Mouse (Mus musculus): ENCODE data around the gene Nudcd3. TPM values are rescaled to one million over a fixed set of nuclear protein-coding genes. Genes with fewer than 3 reads are reported as not detected.

The Nudcd3 gene
- polyA plus RNA-seq, 1 experiment from 2014 or later = 80.2 TPM

DNA sequence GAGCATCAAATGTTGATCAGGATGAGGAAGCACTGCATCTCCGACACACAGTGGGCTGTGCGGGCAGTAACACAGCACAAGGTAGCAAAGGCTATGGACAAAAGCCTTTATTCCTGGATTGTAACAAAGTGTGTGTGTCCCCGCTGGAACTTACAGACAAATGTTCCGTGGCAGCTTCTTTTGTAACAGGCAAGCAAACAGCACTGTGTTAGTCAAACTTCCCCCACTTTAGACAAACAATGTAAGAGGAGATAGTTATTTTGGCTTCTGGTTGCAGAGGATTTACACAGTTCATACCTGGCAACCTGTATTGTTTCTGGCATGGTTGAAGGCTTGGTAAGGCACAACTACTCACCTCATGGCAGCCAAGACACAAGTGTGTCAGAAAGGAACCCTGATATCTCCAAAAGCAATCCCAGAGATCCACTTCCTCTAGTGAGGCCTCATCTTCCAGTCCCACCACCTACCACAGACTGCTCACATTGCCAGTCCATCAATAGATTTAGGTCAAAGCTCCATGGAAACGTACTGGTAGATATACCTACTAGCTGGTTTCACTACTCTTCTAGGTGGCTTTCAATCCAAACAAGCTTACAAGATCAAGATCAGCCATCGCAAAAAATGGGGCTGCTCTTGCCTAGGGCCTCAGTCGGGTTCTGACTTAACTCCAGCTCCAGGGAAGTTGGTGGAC is 34.7 kb downstream of the Nudcd3 start:
- Histone ChIP-seq H3K27ac (ENCODE audit: low read length) (no peak overlapping the region), H3K27me3 (ENCODE audit: control insufficient read depth, insufficient read depth, low read depth, low read length) (no peaks in the 10 kb centered on the region), H3K9ac (ENCODE audit: low read depth, low read length) (no peak overlapping the region), H3K36me3 (ENCODE audit: control insufficient read depth, insufficient read depth, low read length) (no peaks in the 10 kb centered on the region), H3K4me1 (ENCODE audit: control insufficient read depth, insufficient read depth, low read length) (no peaks in the 10 kb centered on the region), H3K4me3 (ENCODE audit: low read depth, low read length) (no peak overlapping the region), H3K9me3 (replicated peaks; ENCODE audit: control insufficient read depth, low read length, poor library complexity, severe bottlenecking) (no peaks in the 10 kb centered on the region), H3K4me2 (ENCODE audit: low read length) (no peak overlapping the region)
- 94% methylated on average over 7 of the region's 7 CpGs for WGBS
- no peak for ATAC-seq

DNA sequence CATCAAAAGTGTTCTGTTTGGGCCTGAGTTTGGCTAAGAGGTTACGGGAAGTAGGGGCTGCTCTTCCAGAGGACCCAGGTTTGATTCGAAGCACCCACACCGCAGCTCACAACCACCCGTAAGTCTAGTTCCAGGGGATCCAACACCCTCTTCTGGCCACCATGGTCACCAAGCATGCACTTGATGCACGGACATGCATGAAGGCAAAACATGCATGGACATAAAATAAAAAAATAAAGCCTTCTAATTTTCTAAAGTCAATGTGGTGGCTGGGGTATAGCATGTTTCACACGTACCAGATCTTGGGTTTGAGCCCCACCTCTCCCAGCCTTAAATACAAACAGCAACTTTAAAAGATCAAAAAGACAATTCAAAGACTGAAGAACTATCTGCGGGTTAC is 35.4 kb downstream of the Nudcd3 start:
- no peak overlapping the region for H3K27ac ChIP-seq (ENCODE audit: low read length)
- H3K4me1 ChIP-seq (ENCODE audit: control insufficient read depth, insufficient read depth, low read length) = no peaks in the 10 kb centered on the region
- no peak overlapping the region for H3K4me2 ChIP-seq (ENCODE audit: low read length)
- H3K9ac ChIP-seq (ENCODE audit: low read depth, low read length) = no peak overlapping the region
- H3K4me3 ChIP-seq (ENCODE audit: low read depth, low read length) = no peak overlapping the region
- H3K36me3 ChIP-seq (ENCODE audit: control insufficient read depth, insufficient read depth, low read length) = no peaks in the 10 kb centered on the region
- no peak for ATAC-seq
- no peaks in the 10 kb centered on the region for H3K9me3 ChIP-seq (replicated peaks; ENCODE audit: control insufficient read depth, low read length, poor library complexity, severe bottlenecking)
- no peaks in the 10 kb centered on the region for H3K27me3 ChIP-seq (ENCODE audit: control insufficient read depth, insufficient read depth, low read depth, low read length)
- WGBS = 97% methylated on average over 7 of the region's 7 CpGs

DNA sequence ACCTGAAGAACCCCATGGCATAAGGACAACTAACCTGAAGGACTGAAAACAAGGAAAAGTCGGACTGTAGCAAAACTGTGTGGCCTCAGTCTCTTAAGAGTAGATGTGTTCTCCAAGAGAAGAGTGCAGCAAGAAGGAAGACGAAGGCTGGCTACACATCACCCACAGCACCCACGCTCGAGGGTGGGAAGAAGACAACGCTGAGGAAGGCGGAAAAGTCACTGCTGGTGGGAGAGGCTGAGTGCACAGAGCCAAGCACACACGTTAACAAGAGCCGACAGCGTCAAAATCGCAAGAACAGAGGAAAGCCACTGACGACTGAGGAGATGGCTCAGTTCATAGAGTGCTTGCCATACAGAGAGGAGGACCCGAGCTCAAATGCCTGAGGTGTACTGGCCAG is 36.5 kb downstream of the Nudcd3 start:
- WGBS = 93% methylated on average over 12 of the region's 12 CpGs
- ATAC-seq = no peak
- no peaks in the 10 kb centered on the region for H3K27me3 ChIP-seq (ENCODE audit: control insufficient read depth, insufficient read depth, low read depth, low read length)

DNA sequence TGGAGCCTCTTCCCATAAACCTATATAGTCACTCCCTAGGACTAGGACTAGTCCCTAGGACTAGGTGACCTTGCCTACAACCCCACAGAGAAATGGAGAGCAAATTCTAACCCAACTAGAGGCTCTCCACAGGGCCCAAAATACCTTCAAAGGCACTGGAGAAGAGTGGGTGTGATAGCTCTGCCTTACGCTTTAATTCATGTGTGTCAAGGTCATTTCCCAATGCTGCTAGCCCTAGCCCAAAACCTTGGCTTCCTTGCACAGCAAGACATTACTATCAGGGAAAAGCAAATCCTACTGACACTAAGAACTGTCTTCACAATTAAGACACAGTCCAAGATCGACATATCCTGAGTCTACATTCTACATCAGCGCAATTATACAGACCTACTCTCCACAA is 37.2 kb downstream of the Nudcd3 start:
- Histone ChIP-seq H3K4me1 (ENCODE audit: control insufficient read depth, insufficient read depth, low read length) (no peaks in the 10 kb centered on the region), H3K36me3 (ENCODE audit: control insufficient read depth, insufficient read depth, low read length) (no peaks in the 10 kb centered on the region), H3K27me3 (ENCODE audit: control insufficient read depth, insufficient read depth, low read depth, low read length) (no peaks in the 10 kb centered on the region), H3K4me2 (ENCODE audit: low read length) (no peak overlapping the region), H3K9me3 (replicated peaks; ENCODE audit: control insufficient read depth, low read length, poor library complexity, severe bottlenecking) (no peaks in the 10 kb centered on the region), H3K4me3 (ENCODE audit: low read depth, low read length) (no peak overlapping the region), H3K9ac (ENCODE audit: low read depth, low read length) (no peak overlapping the region), H3K27ac (ENCODE audit: low read length) (no peak overlapping the region)
- WGBS = 95% methylated on average over 3 of the region's 3 CpGs
- no peak for ATAC-seq

More for the DNA sequence above, 36.5 kb downstream of the Nudcd3 start:
- no peaks in the 10 kb centered on the region for H3K4me1 ChIP-seq (ENCODE audit: control insufficient read depth, insufficient read depth, low read length)
- H3K9ac ChIP-seq (ENCODE audit: low read depth, low read length) = no peak overlapping the region
- H3K4me2 ChIP-seq (ENCODE audit: low read length) = no peak overlapping the region
- H3K27ac ChIP-seq (ENCODE audit: low read length) = no peak overlapping the region
- no peak overlapping the region for H3K4me3 ChIP-seq (ENCODE audit: low read depth, low read length)
- no peaks in the 10 kb centered on the region for H3K9me3 ChIP-seq (replicated peaks; ENCODE audit: control insufficient read depth, low read length, poor library complexity, severe bottlenecking)
- H3K36me3 ChIP-seq (ENCODE audit: control insufficient read depth, insufficient read depth, low read length) = no peaks in the 10 kb centered on the region

DNA sequence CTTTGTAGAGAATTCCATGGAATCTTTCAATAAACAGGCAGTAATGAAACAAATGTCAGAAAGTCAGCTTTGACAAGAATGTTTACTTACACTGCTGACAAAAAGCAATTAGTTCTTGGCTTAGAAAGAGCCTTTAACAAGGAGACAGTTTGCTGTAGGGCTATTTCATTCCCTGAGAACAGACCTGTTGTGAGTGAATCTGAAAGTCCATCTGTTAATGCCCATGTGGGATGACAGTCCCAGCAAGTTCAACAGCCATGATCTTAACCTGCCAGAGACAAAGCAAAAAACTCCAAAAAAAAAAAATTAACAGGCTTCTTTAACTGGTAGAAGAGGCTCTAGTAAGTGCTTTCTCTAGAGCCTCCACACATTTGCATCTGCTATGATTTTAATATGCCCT is 38.7 kb downstream of the Nudcd3 start:
- Histone ChIP-seq H3K9me3 (replicated peaks; ENCODE audit: control insufficient read depth, low read length, poor library complexity, severe bottlenecking) (no peaks in the 10 kb centered on the region), H3K4me2 (ENCODE audit: low read length) (no peak overlapping the region), H3K4me1 (ENCODE audit: control insufficient read depth, insufficient read depth, low read length) (0 out of 2 replicates have a peak, but pooled peaks cover 3% of the 10 kb centered on the region), H3K4me3 (ENCODE audit: low read depth, low read length) (no peak overlapping the region), H3K27me3 (ENCODE audit: control insufficient read depth, insufficient read depth, low read depth, low read length) (no peaks in the 10 kb centered on the region), H3K27ac (ENCODE audit: low read length) (no peak overlapping the region), H3K36me3 (ENCODE audit: control insufficient read depth, insufficient read depth, low read length) (no peaks in the 10 kb centered on the region), H3K9ac (ENCODE audit: low read depth, low read length) (no peak overlapping the region)
- ATAC-seq = no peak

DNA sequence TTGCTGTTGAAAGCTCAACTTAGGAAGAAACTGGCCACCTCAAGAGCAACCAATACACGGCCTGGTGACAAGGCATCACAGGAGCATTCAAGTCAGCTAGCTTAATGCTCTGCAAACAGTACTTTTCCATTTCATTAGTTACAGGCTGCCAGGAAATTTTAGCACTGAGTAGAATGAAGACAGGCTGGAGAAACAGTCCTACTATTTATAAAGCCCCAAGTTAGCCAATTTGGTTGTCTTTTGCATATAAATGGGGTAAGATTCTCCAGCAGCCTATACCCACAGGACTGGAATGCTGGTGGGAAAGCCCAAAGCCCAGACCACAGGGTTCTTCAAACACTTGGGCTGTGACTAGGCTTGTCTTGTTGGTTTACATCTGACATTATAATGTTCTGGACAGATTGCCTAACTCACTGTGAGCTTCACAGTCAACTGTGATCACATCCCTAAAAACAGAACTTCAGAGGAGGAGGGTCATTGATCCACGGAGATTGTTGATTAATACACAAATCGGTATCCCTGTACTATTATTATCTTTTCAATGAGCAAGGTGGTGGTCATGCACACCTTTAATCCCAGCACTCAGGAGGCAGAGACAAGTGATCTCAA is 39.4 kb downstream of the Nudcd3 start:
- Histone ChIP-seq H3K4me1 (ENCODE audit: control insufficient read depth, insufficient read depth, low read length) (0 out of 2 replicates have a peak, but pooled peaks cover 3% of the 10 kb centered on the region), H3K4me3 (ENCODE audit: low read depth, low read length) (no peak overlapping the region), H3K27me3 (ENCODE audit: control insufficient read depth, insufficient read depth, low read depth, low read length) (no peaks in the 10 kb centered on the region), H3K4me2 (ENCODE audit: low read length) (no peak overlapping the region), H3K36me3 (ENCODE audit: control insufficient read depth, insufficient read depth, low read length) (no peaks in the 10 kb centered on the region), H3K27ac (ENCODE audit: low read length) (no peak overlapping the region), H3K9ac (ENCODE audit: low read depth, low read length) (no peak overlapping the region), H3K9me3 (replicated peaks; ENCODE audit: control insufficient read depth, low read length, poor library complexity, severe bottlenecking) (no peaks in the 10 kb centered on the region)
- no peak for ATAC-seq
- 83% methylated on average over 3 of the region's 3 CpGs for WGBS

DNA sequence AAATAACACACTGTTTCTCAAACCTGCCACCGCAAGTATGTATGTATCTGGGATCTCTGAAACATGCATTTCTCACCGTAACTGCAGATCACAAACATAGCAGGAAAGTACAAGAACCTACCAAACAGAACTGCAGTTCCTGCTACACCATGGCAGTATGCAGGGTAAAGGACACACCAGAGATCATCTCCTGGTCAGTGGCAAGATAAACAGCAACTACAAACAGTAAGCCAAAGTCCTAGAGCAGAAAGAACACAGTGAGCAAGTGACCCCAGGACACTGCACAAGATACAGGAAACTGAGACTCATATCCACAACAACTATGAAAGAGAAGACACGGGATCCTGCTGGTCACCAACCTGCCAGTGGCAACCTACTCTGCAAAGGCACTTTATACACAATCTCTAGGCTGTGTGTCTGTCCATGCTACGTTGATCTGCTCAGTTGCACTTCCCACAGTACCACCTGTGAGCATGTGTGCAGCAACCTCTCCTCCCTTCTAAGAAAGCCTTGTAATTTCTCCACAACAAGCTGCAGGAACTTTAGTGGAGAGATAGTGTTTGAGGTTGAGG is 40.4 kb downstream of the Nudcd3 start:
- Histone ChIP-seq H3K4me3 (ENCODE audit: low read depth, low read length) (no peak overlapping the region), H3K27me3 (ENCODE audit: control insufficient read depth, insufficient read depth, low read depth, low read length) (no peaks in the 10 kb centered on the region), H3K4me2 (ENCODE audit: low read length) (no peak overlapping the region), H3K4me1 (ENCODE audit: control insufficient read depth, insufficient read depth, low read length) (0 out of 2 replicates have a peak, but pooled peaks cover 3% of the 10 kb centered on the region), H3K9me3 (replicated peaks; ENCODE audit: control insufficient read depth, low read length, poor library complexity, severe bottlenecking) (no peaks in the 10 kb centered on the region), H3K9ac (ENCODE audit: low read depth, low read length) (no peak overlapping the region), H3K27ac (ENCODE audit: low read length) (no peak overlapping the region), H3K36me3 (ENCODE audit: control insufficient read depth, insufficient read depth, low read length) (no peaks in the 10 kb centered on the region)
- WGBS = 92% methylated on average over 4 of the region's 4 CpGs
- no peak for ATAC-seq

DNA sequence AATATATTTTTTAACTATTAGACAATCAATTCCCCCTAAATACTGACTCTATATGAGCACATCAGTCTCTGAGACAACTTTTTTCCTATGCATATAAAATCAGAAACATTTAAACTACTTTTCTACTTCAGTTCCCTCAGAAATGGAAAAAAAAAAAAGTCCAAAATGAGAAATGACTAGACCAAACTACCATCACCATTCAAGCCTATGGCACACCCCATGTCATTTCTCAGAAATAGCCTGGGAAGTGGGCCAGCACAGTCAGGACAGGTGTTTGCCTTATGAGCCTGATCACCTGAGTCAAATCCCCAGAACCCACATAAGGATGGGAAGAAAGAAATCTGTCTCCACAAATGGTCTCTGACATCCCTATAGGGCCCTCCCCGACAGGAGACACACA is 41.7 kb downstream of the Nudcd3 start:
- Histone ChIP-seq H3K27me3 (ENCODE audit: control insufficient read depth, insufficient read depth, low read depth, low read length) (no peaks in the 10 kb centered on the region), H3K27ac (ENCODE audit: low read length) (no peak overlapping the region), H3K36me3 (ENCODE audit: control insufficient read depth, insufficient read depth, low read length) (no peaks in the 10 kb centered on the region), H3K9me3 (replicated peaks; ENCODE audit: control insufficient read depth, low read length, poor library complexity, severe bottlenecking) (no peaks in the 10 kb centered on the region), H3K4me2 (ENCODE audit: low read length) (no peak overlapping the region), H3K4me1 (ENCODE audit: control insufficient read depth, insufficient read depth, low read length) (peaks cover 3% of the 10 kb centered on the region; the same call in 1 of the 2 replicates), H3K4me3 (ENCODE audit: low read depth, low read length) (no peak overlapping the region), H3K9ac (ENCODE audit: low read depth, low read length) (no peak overlapping the region)
- no peak for ATAC-seq
- WGBS = 93% methylated on average over 1 of the region's 1 CpGs

DNA sequence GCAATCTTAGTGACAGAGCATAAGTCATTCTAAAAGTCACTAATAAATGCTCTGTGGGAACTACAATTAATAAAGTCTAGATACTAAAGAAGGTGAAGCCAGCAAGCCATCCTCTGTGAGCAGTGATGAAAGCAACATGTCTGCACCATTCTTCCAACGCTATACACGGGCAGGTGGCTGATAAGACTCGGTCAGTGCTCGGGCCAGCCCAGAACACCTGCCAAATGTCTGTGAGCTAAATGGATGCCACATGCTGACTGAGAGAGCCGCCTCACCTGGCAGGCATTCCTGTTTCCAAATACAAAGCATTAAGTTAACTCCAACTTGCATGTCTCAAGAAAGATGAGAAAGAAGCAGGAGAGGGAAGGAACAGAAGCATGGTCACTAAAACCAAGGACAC is 43.1 kb downstream of the Nudcd3 start:
- Histone ChIP-seq H3K36me3 (ENCODE audit: control insufficient read depth, insufficient read depth, low read length) (no peaks in the 10 kb centered on the region), H3K4me2 (ENCODE audit: low read length) (no peak overlapping the region), H3K4me3 (ENCODE audit: low read depth, low read length) (no peak overlapping the region), H3K9ac (ENCODE audit: low read depth, low read length) (no peak overlapping the region), H3K27ac (ENCODE audit: low read length) (no peak overlapping the region), H3K4me1 (ENCODE audit: control insufficient read depth, insufficient read depth, low read length) (peaks cover 3% of the 10 kb centered on the region; the same call in 1 of the 2 replicates), H3K9me3 (replicated peaks; ENCODE audit: control insufficient read depth, low read length, poor library complexity, severe bottlenecking) (no peaks in the 10 kb centered on the region), H3K27me3 (ENCODE audit: control insufficient read depth, insufficient read depth, low read depth, low read length) (no peaks in the 10 kb centered on the region)
- no peak for ATAC-seq
- WGBS = 86% methylated on average over 5 of the region's 5 CpGs

Measured in midbrain, embryonic 16.5 days (tissue).